Comparison of ENCODE assay signal across 27 mouse cellular contexts in the genomic region with DNA sequence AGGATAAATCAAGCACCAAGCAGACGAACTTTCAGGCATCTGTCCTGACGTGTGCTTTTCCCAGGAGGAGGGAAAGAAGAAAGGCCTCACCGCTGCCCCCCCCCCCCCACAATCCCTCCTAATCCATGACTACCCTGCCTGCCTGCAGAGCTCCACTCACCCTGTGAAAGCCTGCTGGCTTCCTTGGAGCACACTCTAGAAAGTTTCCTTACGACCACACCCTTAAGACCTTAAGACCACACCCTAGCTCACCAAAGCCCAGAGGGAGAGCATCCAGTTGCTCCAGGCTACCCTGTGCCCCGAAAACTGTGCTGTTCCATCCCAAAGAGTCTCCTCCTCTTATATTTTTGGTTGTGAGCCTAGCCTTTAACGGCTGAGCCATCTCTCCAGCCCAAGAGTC.
"Had no signal": no experiment of that assay in that cellular context is flagged by ENCODE, and none has a peak within 500 bp of the region (broad histone marks: within the 10 kb centered on the region; RNA-seq: fewer than 3 reads in every experiment).

No protein-coding gene starts in this region.

- H3K27ac ChIP-seq: embryonic facial prominence, embryonic 10.5 days; embryonic facial prominence, embryonic 12.5 days; embryonic facial prominence, embryonic 13.5 days; embryonic facial prominence, embryonic 15.5 days; forebrain, embryonic 10.5 days; forebrain, embryonic 12.5 days; forebrain, embryonic 13.5 days; forebrain, embryonic 15.5 days; gastrocnemius, adult 2 months; heart, adult 2 months had no signal

- H3K4me2 ChIP-seq: embryonic facial prominence, embryonic 12.5 days; embryonic facial prominence, embryonic 13.5 days; embryonic facial prominence, embryonic 15.5 days; forebrain, embryonic 12.5 days; forebrain, embryonic 13.5 days; forebrain, embryonic 15.5 days had no signal

- H3K9ac ChIP-seq: embryonic facial prominence, embryonic 12.5 days; embryonic facial prominence, embryonic 13.5 days; embryonic facial prominence, embryonic 15.5 days; forebrain, embryonic 12.5 days; forebrain, embryonic 13.5 days; forebrain, embryonic 15.5 days; forebrain, postnatal 0 days had no signal

- H3K4me3 ChIP-seq: embryonic facial prominence, embryonic 10.5 days; embryonic facial prominence, embryonic 12.5 days; embryonic facial prominence, embryonic 13.5 days; embryonic facial prominence, embryonic 15.5 days; erythroblast, embryonic 14.5 days; forebrain, embryonic 10.5 days; forebrain, embryonic 12.5 days; forebrain, embryonic 13.5 days; forebrain, embryonic 15.5 days; gastrocnemius, adult 2 months; heart, adult 2 months had no signal

- ATAC-seq: forebrain, embryonic 13.5 days; forebrain, embryonic 14.5 days; forebrain, embryonic 15.5 days; forebrain, embryonic 16.5 days; forebrain, postnatal 0 days had no signal

- H3K36me3 ChIP-seq: embryonic facial prominence, embryonic 10.5 days; embryonic facial prominence, embryonic 12.5 days; embryonic facial prominence, embryonic 13.5 days; embryonic facial prominence, embryonic 15.5 days; forebrain, embryonic 10.5 days; forebrain, embryonic 12.5 days; forebrain, embryonic 15.5 days had no signal

- H3K9me3 ChIP-seq: embryonic facial prominence, embryonic 10.5 days; embryonic facial prominence, embryonic 12.5 days; embryonic facial prominence, embryonic 13.5 days; embryonic facial prominence, embryonic 15.5 days; forebrain, embryonic 10.5 days; forebrain, embryonic 12.5 days; forebrain, embryonic 13.5 days; forebrain, embryonic 15.5 days had no signal

- H3K27me3 ChIP-seq: embryonic facial prominence, embryonic 12.5 days; embryonic facial prominence, embryonic 13.5 days; forebrain, embryonic 15.5 days had no signal

- DNase-seq: cerebellum, adult 9-10 months; cerebellum, adult 9-11 months; cerebellum, postnatal 10 days; cerebellum, postnatal 14 days; cerebellum, postnatal 25 days; cerebellum, postnatal 36 days; embryo, embryonic 11 days; forebrain, postnatal 0 days; gastrocnemius, adult 2 months; gastrocnemius, postnatal 10 days; gastrocnemius, postnatal 14 days; gastrocnemius, postnatal 25 days; gastrocnemius, postnatal 36 days; heart, adult 11 months; heart, adult 18-20 months; heart, adult 2 months had no signal
